Mouse (Mus musculus): ENCODE measurements around the gene Dusp6.

DNA sequence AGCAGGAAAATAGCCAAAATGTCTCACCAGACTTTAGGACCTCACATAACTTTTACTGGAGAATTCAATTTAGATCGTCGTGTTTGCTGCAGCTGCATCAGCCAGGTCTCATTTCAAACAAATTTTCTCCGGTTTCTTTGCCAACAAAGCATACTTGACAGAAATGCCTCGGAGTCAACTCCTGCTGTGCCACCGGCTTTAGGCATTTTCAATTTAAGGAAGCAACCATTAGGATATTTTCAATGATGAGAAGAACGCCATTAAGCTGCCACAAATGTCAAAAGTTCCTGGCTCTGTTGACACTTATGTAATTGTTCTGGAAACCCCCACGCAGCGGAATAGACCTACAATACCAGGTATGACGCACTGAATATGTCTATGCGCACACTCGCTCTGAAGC is 24.5 kb upstream of the Dusp6 start:
- TF ChIP-seq CTCF (IDR thresholded peaks at IDR 0.05; ENCODE audit: control insufficient read depth, insufficient read depth, insufficient read length) (no peak), USF1 (IDR thresholded peaks at IDR 0.05; ENCODE audit: low read depth) (no peak), MAX (IDR thresholded peaks at IDR 0.05) (no peak)
